Mouse (Mus musculus): Measurements from ENCODE around the gene Zfp638. TPM values are rescaled to one million over a fixed set of nuclear protein-coding genes. Genes with fewer than 3 reads are reported as not detected.
A peak's percentile ranks its signal among the peaks of the same experiment; 100 is the strongest.
"Not testable (repeated sequence)": the region's sequence is repeated elsewhere in the genome, so short reads cannot be mapped to it uniquely, and the experiment has no call there.

The Zfp638 gene
- total RNA-seq, 2 experiments from 2014 or later: 31.3 to 37.2 TPM

GRCm38 (mm10) chr6:84004295-84004694 is 137.4 kb downstream of the Zfp638 start:
- intact Hi-C loops (cut with DNase I; ENCODE audit: low total_unique reads): no loop called here
- no peak for DNase-seq

- peak; percentile 56 for DNase-seq
- intact Hi-C loops (cut with DNase I; ENCODE audit: low total_unique reads): no loop called here
Measured at GRCm38 (mm10) chr6:84008363-84009171, 141.7 kb downstream of the Zfp638 start, which contains the start of gene Dysf. TSS of gene Dysf (plus strand) at chr6:84008590.

GRCm38 (mm10) chr6:84009172-84009872 is 142.4 kb downstream of the Zfp638 start:
- no peak for DNase-seq
- intact Hi-C loops (cut with DNase I; ENCODE audit: low total_unique reads): no loop called here

GRCm38 (mm10) chr6:84009915-84010302 is 143.0 kb downstream of the Zfp638 start:
- no peak for DNase-seq
- intact Hi-C loops (cut with DNase I; ENCODE audit: low total_unique reads): no loop called here

GRCm38 (mm10) chr6:84010303-84011225 is 143.7 kb downstream of the Zfp638 start:
- peak; percentile 59 for DNase-seq
- intact Hi-C loops (cut with DNase I; ENCODE audit: low total_unique reads): no loop called here

- peak; percentile 63 for DNase-seq
- intact Hi-C loops (cut with DNase I; ENCODE audit: low total_unique reads): not testable (repeated sequence)
Measured at GRCm38 (mm10) chr6:84014961-84015683, 148.2 kb downstream of the Zfp638 start.

GRCm38 (mm10) chr6:84016851-84017250 is 149.9 kb downstream of the Zfp638 start:
- intact Hi-C loops (cut with DNase I; ENCODE audit: low total_unique reads): no loop called here

GRCm38 (mm10) chr6:84017392-84017791 is 150.5 kb downstream of the Zfp638 start:
- intact Hi-C loops (cut with DNase I; ENCODE audit: low total_unique reads): no loop called here
- DNase-seq: no peak

More at GRCm38 (mm10) chr6:84016851-84017250, 149.9 kb downstream of the Zfp638 start:
- DNase-seq: no peak

- DNase-seq: peak; percentile 68
- intact Hi-C loops (cut with DNase I; ENCODE audit: low total_unique reads): no loop called here
Measured at GRCm38 (mm10) chr6:84018906-84019550, 152.1 kb downstream of the Zfp638 start.

- intact Hi-C loops (cut with DNase I; ENCODE audit: low total_unique reads): no loop called here
- no peak for DNase-seq
Measured at GRCm38 (mm10) chr6:84020002-84020401, 153.1 kb downstream of the Zfp638 start.

- DNase-seq: peak; percentile 63
- intact Hi-C loops (cut with DNase I; ENCODE audit: low total_unique reads): no loop called here
Measured at GRCm38 (mm10) chr6:84021990-84022389, 155.1 kb downstream of the Zfp638 start.

GRCm38 (mm10) chr6:84025636-84026035 is 158.7 kb downstream of the Zfp638 start:
- intact Hi-C loops (cut with DNase I; ENCODE audit: low total_unique reads): no loop called here
- DNase-seq: no peak

GRCm38 (mm10) chr6:84028791-84029190 is 161.9 kb downstream of the Zfp638 start:
- no peak for DNase-seq
- intact Hi-C loops (cut with DNase I; ENCODE audit: low total_unique reads): no loop called here

- intact Hi-C loops (cut with DNase I; ENCODE audit: low total_unique reads): no loop called here
- DNase-seq: no peak
Measured at GRCm38 (mm10) chr6:84029775-84030174, 162.9 kb downstream of the Zfp638 start.

- intact Hi-C loops (cut with DNase I; ENCODE audit: low total_unique reads); DNase-seq: not testable (repeated sequence)
Measured at GRCm38 (mm10) chr6:84032516-84032915, 165.6 kb downstream of the Zfp638 start.
